Mouse (Mus musculus): ENCODE results near the gene Taf5l.

Taf5l gene

DNA sequence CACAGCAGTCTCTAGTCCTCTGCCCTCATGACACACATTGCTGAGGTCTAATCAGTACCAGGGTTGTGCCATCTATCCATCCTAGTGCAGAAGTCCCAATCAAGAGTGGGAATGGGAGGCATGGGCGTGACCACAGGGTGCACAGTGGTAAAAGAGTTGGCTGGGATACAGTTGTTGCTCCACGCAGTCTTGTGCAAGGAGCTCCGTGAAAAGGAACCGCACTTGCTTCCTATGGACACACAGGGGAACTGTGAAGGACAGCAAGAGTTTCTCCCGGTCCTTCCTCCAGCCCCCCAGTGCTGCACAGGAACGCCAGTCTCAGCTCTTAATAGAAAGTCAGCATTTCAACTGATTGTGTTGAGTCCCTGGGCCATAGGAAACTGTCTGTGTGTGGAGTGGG lies 61.7 kb downstream of the Taf5l start:
- no peak for DNase-seq

DNA sequence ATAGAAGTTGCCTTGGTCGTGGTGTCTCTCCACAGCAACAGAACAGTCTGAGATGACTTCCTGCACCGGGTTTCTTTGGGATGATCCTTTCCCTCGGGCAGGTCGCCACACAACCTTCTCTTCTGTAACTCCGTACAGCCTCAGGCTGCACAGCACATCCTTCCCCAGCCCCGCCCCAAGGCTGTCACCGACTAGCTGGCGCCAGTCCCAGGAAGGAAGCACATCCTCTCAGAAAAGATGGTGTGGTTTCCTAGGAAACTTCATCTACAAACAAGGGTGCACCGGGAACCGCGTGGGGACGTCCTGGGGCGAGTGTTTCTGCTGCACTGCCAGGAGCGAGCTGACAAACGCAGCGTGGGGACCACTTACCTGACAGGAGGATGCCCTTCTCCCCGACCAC lies 63.1 kb downstream of the Taf5l start:
- DNase-seq, result no peak

- no peak for DNase-seq
These were observed 67.0 kb downstream of the Taf5l start for GRCm38 (mm10) chr8:123954246-123954645.

- DNase-seq, result no peak
These were observed 67.5 kb downstream of the Taf5l start for GRCm38 (mm10) chr8:123953686-123954085.

GRCm38 (mm10) chr8:123950077-123950802 lies 71.0 kb downstream of the Taf5l start:
- peak; percentile 76 for DNase-seq

DNA sequence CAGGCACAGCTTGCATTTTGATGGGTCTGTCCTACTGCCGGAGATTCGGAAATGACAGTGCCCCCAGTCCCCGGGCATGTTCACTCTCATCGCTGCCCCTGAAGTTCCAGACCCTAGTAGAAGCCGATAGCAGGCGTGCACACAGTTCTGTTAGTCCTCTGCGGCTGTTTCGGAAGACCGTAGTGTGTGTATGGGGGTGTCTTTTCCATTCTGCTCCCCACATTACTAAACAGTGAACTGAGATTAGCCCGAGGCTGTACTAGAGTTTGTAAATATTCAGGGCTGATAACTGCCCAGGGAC lies 71.6 kb downstream of the Taf5l start:
- DNase-seq, result no peak

GRCm38 (mm10) chr8:123948942-123949685 lies 72.1 kb downstream of the Taf5l start, which contains the start of gene Nup133:
Gene Nup133 (minus strand): TSS chr8:123949265.
- DNase-seq, result peak; percentile 100
